Mouse (Mus musculus): ENCODE measurements around the gene Zfp64. TPM values are rescaled to one million over a fixed set of nuclear protein-coding genes. Genes with fewer than 3 reads are reported as not detected.

Zfp64 gene
- polyA plus RNA-seq, 1 experiment from 2014 or later = 28.0 TPM

- H3K27ac ChIP-seq (replicated peaks) = no peak overlapping the region
- no peak for DNase-seq (ENCODE audit: low spot score)
- H3K9ac ChIP-seq (ENCODE audit: low read length) = no peak overlapping the region
- TF ChIP-seq CTCF (IDR thresholded peaks at IDR 0.05; ENCODE audit: low read depth) = no peak
- TF ChIP-seq EP300 (optimal IDR thresholded peaks at IDR 0.05) = no peak
- no peak overlapping the region for H3K4me3 ChIP-seq (ENCODE audit: low read depth, low read length)
- no peaks in the 10 kb centered on the region for H3K27me3 ChIP-seq (ENCODE audit: control insufficient read depth, insufficient read depth, low read length)
- no peaks in the 10 kb centered on the region for H3K36me3 ChIP-seq (ENCODE audit: control insufficient read depth, insufficient read depth, low read length)
- H3K4me1 ChIP-seq (replicated peaks; ENCODE audit: control insufficient read depth, insufficient read depth) = no peaks in the 10 kb centered on the region
- H3K9me3 ChIP-seq (ENCODE audit: control insufficient read depth, low read length) = no peaks in the 10 kb centered on the region
- no peak for ATAC-seq (ENCODE audit: low FRiP score, low TSS enrichment)
- 95% methylated on average over 20 of the region's 20 CpGs for WGBS
- no peak overlapping the region for H3K4me2 ChIP-seq (replicated peaks; ENCODE audit: low read depth)
Measured at GRCm38 (mm10) chr2:168970131-168970530, 14.7 kb upstream of the Zfp64 start.

- no peak for TF ChIP-seq EP300 (optimal IDR thresholded peaks at IDR 0.05)
- no peak for TF ChIP-seq CTCF (IDR thresholded peaks at IDR 0.05; ENCODE audit: low read depth)
- Histone ChIP-seq H3K27ac (replicated peaks) (no peak overlapping the region), H3K9me3 (ENCODE audit: control insufficient read depth, low read length) (no peaks in the 10 kb centered on the region), H3K4me3 (ENCODE audit: low read depth, low read length) (no peak overlapping the region), H3K9ac (ENCODE audit: low read length) (no peak overlapping the region), H3K27me3 (ENCODE audit: control insufficient read depth, insufficient read depth, low read length) (no peaks in the 10 kb centered on the region), H3K4me2 (replicated peaks; ENCODE audit: low read depth) (no peak overlapping the region), H3K36me3 (ENCODE audit: control insufficient read depth, insufficient read depth, low read length) (no peaks in the 10 kb centered on the region), H3K4me1 (replicated peaks; ENCODE audit: control insufficient read depth, insufficient read depth) (no peaks in the 10 kb centered on the region)
- 74% methylated on average over 12 of the region's 12 CpGs for whole genome bisulfite sequencing
- no peak for DNase-seq (ENCODE audit: low spot score)
- no peak for ATAC-seq (ENCODE audit: low FRiP score, low TSS enrichment)
Measured at GRCm38 (mm10) chr2:168968136-168968925, 12.9 kb upstream of the Zfp64 start.

DNA sequence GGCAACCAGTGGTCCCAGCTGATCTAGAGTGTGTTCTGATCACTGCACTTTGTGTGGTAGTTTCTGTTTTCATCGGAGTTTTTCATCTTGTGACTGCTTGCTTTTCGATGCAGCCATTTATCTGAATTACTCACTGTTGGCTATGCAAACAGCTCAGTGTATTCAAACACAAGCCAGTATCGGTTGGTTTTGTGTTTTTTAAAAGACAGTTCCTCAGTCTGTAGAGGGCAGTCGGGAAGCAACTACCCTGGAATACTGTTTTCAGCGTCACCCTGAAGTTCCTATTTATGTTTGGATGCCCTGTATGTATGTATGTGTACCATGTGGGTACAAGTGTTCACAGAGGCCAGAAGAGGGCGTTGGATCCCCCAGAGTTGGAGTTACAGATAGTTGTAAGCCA is 11.1 kb upstream of the Zfp64 start:
- Histone ChIP-seq H3K4me1 (replicated peaks; ENCODE audit: control insufficient read depth, insufficient read depth) (no peaks in the 10 kb centered on the region), H3K4me3 (ENCODE audit: low read depth, low read length) (no peak overlapping the region)

DNA sequence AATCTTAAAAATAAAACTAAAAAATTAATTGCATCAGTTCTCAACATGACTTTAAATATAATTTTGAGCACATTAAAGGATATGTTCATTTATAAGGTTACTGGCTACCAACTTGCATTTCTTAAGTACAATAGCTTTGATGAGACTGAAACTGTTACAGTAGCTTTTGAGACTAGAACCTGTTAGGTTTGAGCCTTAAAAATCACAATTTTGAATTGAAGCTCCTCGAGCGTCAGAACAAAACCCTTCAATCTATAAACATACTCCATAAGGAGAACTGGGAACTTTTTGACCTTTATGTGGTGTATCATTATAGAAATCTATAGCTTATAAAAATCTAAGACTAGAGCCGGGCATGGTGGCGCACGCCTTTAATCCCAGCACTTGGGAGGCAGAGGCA is 9.5 kb upstream of the Zfp64 start:
- ATAC-seq (ENCODE audit: low FRiP score, low TSS enrichment) = no peak
- Histone ChIP-seq H3K4me1 (replicated peaks; ENCODE audit: control insufficient read depth, insufficient read depth) (no peaks in the 10 kb centered on the region), H3K27me3 (ENCODE audit: control insufficient read depth, insufficient read depth, low read length) (no peaks in the 10 kb centered on the region), H3K4me3 (ENCODE audit: low read depth, low read length) (no peak overlapping the region), H3K9me3 (ENCODE audit: control insufficient read depth, low read length) (no peaks in the 10 kb centered on the region), H3K27ac (replicated peaks) (no peak overlapping the region), H3K36me3 (ENCODE audit: control insufficient read depth, insufficient read depth, low read length) (no peaks in the 10 kb centered on the region), H3K9ac (ENCODE audit: low read length) (no peak overlapping the region), H3K4me2 (replicated peaks; ENCODE audit: low read depth) (no peak overlapping the region)
- TF ChIP-seq CTCF (IDR thresholded peaks at IDR 0.05; ENCODE audit: low read depth) (no peak), EP300 (optimal IDR thresholded peaks at IDR 0.05) (no peak)
- no peak for DNase-seq (ENCODE audit: low spot score)
- WGBS = 97% methylated on average over 5 of the region's 5 CpGs

More for the DNA sequence above, 11.1 kb upstream of the Zfp64 start:
- no peak overlapping the region for H3K9ac ChIP-seq (ENCODE audit: low read length)
- no peaks in the 10 kb centered on the region for H3K9me3 ChIP-seq (ENCODE audit: control insufficient read depth, low read length)
- no peaks in the 10 kb centered on the region for H3K27me3 ChIP-seq (ENCODE audit: control insufficient read depth, insufficient read depth, low read length)
- WGBS = 57% methylated on average over 6 of the region's 6 CpGs
- TF ChIP-seq EP300 (optimal IDR thresholded peaks at IDR 0.05) (no peak), CTCF (IDR thresholded peaks at IDR 0.05; ENCODE audit: low read depth) (no peak; the same call in 1 of the 2 replicates)
- ATAC-seq (ENCODE audit: low FRiP score, low TSS enrichment) (peak; percentile 92), DNase-seq (ENCODE audit: low spot score) (no peak)
- H3K4me2 ChIP-seq (replicated peaks; ENCODE audit: low read depth) = no peak overlapping the region
- no peaks in the 10 kb centered on the region for H3K36me3 ChIP-seq (ENCODE audit: control insufficient read depth, insufficient read depth, low read length)
- H3K27ac ChIP-seq (replicated peaks) = 0 out of 2 replicates have a peak overlapping the region, but pooled peaks have one; percentile 45

GRCm38 (mm10) chr2:168961729-168962666 is 6.6 kb upstream of the Zfp64 start:
- WGBS = 91% methylated on average over 4 of the region's 4 CpGs
- Histone ChIP-seq H3K27ac (replicated peaks) (no peak overlapping the region), H3K9ac (ENCODE audit: low read length) (no peak overlapping the region), H3K4me3 (ENCODE audit: low read depth, low read length) (no peak overlapping the region), H3K4me2 (replicated peaks; ENCODE audit: low read depth) (no peak overlapping the region), H3K4me1 (replicated peaks; ENCODE audit: control insufficient read depth, insufficient read depth) (no peaks in the 10 kb centered on the region), H3K9me3 (ENCODE audit: control insufficient read depth, low read length) (no peaks in the 10 kb centered on the region), H3K36me3 (ENCODE audit: control insufficient read depth, insufficient read depth, low read length) (no peaks in the 10 kb centered on the region), H3K27me3 (ENCODE audit: control insufficient read depth, insufficient read depth, low read length) (no peaks in the 10 kb centered on the region)
- TF ChIP-seq CTCF (IDR thresholded peaks at IDR 0.05; ENCODE audit: low read depth) = no peak
- TF ChIP-seq EP300 (optimal IDR thresholded peaks at IDR 0.05) = no peak
- DNase-seq (ENCODE audit: low spot score) (no peak), ATAC-seq (ENCODE audit: low FRiP score, low TSS enrichment) (no peak)
